Mouse (Mus musculus) ZHBTc4 (cell line): ENCODE measurements around the gene Trib2.

Source experiments
- DNase-seq: peaks from one replicate; pipeline ENCODE4 v3.0.0-alpha.2; 2011; ENCODE audit warnings: low read depth, low spot score

Trib2 gene

DNA sequence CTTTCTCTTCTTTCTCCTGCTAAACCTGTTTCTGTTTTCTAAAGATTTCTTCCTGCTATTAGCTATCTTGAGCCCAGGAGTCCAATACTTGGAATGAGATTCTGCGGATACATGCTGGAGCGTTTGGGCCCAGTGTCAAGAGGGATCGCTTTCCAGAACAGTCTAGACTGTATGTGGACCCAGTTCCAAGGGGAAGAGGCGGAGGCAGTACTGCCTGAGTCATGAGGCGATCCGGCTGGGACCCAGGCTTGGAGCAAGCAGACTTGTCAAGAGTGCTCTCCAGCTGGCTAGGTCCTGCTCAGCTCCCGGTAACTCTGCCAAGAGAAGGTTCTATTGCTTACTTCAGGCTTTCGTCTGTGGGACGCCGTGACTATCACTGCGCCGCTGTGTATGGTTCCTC is 50.7 kb downstream of the Trib2 start:
- peak; percentile 4 for DNase-seq

DNA sequence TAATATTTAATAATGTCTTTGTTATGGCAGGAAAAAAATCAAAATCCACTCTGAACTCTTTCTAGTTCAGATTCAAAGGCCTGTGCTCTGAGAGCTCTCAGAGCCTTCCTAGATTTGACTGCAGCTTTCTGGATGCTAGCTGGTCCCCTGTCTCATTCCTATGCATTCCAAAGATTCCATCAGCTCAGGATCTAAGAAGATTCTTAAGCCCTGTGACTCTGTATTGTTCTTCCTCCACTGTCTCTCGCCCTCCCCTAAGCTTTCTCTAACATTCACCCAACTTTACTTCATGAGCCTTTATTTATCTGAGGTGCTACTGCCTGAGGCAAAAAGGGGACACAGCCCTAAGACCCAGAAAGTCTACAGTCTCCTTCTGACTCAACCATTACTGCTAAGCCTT is 51.5 kb downstream of the Trib2 start:
- DNase-seq = no peak

- DNase-seq = no peak
Measured at GRCm38 (mm10) chr12:15761453-15762116, 55.1 kb downstream of the Trib2 start.

DNA sequence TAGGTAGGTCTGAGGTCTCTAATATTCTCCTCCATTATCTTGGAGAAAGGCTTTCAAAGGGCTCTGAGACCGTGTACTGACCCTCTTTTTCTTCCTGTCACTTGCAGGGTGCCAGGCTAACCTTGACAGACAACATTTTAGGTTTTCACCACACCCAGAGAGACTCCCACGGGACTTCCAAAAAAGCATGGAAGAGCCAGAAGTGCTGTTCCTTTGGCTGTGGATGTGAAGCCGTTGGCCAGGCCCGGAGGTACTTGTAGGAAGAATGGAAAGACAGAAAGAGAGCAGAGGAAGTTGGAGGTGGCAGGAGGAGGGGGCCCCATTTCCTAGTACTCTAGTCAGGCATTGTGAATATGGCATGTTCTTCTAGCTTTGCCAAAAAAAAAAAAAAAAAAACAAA is 56.0 kb downstream of the Trib2 start:
- DNase-seq = no peak

DNA sequence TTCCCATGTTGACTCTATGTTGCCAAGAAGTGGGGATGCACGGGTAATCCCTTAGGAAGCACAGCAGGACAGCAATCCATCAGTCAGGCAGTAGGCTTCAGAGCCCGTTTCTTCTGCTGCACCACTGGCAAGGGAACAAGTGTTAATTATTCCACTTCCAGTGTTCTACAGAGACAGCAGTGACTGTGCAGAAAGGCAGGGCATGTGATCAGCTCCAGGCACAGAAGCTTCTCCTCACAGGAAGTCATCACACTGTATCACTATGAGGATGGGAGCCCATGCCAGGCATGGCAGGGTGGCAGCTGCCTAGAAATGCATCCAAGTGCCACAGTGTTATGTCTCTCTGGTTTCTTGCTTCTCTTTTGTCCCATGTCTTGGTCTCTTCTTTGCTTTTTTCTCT is 57.9 kb downstream of the Trib2 start:
- DNase-seq = no peak

- no peak for DNase-seq
Measured at GRCm38 (mm10) chr12:15757351-15757750, 59.4 kb downstream of the Trib2 start.

DNA sequence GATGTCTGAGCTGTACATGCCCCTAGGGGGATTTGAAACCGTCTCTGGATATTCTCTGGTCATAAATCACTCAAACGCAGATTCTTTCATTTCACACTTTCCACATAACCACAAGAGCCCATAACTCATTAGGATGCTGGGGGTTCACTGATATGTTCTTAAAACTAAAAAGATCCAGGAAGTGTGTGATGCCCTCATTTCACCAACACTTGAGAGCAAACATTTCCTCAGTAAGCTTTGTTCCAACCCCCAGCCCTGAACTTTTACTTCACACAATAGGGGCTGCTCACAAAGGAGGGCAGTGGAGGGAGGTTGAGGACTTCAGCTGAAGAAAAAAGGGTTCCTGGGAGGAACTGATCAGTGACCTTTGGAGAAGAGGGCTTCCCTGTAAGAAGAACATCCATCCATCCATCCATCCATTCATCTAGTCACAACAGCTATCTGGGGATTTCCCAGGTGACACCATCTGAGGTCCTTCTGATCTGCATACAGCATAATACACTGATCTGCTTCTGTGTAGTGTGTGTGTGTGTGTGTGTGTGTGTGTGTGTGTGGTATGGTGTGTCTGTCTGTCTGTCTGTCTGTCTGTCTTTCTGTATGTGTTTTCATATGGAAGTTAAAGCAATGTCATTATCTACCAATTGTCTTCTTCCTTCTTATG is 61.6 kb downstream of the Trib2 start:
- DNase-seq = no peak

DNA sequence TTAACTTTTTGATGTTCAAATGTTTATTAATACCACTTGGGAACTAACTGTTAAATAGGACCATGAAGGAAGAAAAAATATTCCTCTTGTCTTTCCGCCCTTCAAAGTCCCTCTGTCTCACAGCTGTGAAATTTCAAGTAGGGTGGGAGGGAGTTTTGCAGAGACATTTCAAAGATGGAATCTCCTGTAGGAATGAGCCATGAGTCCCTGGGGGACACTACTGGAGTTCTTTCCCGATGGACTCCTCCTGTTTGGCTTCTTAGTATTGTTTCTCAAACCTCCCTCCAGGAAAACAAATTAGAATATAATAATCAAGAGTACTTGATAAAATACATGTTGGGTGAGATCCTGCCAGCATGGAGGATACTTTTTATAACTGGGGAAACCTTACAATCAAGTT is 62.1 kb downstream of the Trib2 start:
- DNase-seq = no peak

DNA sequence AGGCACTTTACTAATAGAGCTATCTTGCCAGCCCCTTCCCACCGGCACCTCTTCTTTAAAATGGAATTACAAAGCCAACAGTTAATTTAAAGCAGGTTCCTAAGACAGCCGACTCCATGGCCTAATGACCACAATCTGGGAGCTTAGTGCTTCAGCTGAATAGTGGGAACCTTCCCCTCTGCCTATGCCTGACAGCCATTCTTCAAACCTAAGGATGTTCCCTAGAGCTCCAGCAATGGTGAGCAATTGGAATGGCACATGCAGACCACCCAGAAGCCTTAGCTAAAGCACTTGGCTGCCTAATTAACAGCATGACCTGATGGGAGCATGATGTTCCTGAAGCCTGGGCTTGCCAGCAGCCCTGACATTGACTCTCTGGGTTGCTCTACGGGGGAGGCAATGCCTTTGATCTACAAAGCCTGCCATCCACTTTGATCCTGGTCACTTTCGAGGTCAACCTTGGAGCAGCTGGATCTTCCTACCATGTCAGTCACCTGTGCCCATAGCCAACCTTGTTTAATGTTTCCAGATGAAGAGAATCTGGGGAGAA is 67.0 kb downstream of the Trib2 start:
- no peak for DNase-seq

- DNase-seq = no peak
Measured at GRCm38 (mm10) chr12:15745752-15746151, 71.0 kb downstream of the Trib2 start.
